Mouse (Mus musculus) neural tube, embryonic 11.5 days (tissue): ENCODE measurements around the gene Gm3182. TPM values are rescaled to one million over a fixed set of nuclear protein-coding genes. Genes with fewer than 3 reads are reported as not detected.
"Not testable (repeated sequence)": the region's sequence is repeated elsewhere in the genome, so short reads cannot be mapped to it uniquely, and the experiment has no call there.

ENCODE experiments used
- ATAC-seq: fragments of 200-750 bp; cut with Nextera tagmentation; 2 replicates; pipeline ENCODE4 v1.8.0; 2017; ENCODE audit warnings: moderate number of reproducible peaks, mild to moderate bottlenecking, moderate TSS enrichment, moderate library complexity; ENCODE audit not compliant: insufficient read depth, low FRiP score, low TSS enrichment
- DNase-seq: peaks from one replicate; pipeline ENCODE4 v3.0.0-alpha.2; 2015; ENCODE audit warnings: low spot score
- H3K27ac ChIP-seq: fragments of 300-500 bp; sonication (generic); 2 replicates; pipeline ENCODE4 v1.5.1; 2014; ENCODE audit warnings: low read depth, mild to moderate bottlenecking, low read length
- H3K27me3 ChIP-seq: fragments of 300-500 bp; sonication (generic); 2 replicates; pipeline ENCODE4 v1.6.1; 2014; ENCODE audit warnings: mild to moderate bottlenecking, low read length, mixed read lengths; ENCODE audit not compliant: control insufficient read depth, insufficient read depth
- H3K36me3 ChIP-seq: fragments of 300-500 bp; sonication (generic); 2 replicates; pipeline ENCODE4 v1.6.1; 2014; ENCODE audit warnings: mild to moderate bottlenecking, low read length, moderate library complexity, mixed read lengths; ENCODE audit not compliant: control insufficient read depth, insufficient read depth
- H3K4me1 ChIP-seq: fragments of 300-500 bp; sonication (generic); 2 replicates; pipeline ENCODE4 v1.6.1; 2014; ENCODE audit warnings: low read length, mixed read lengths; ENCODE audit not compliant: control insufficient read depth, insufficient read depth
- H3K4me2 ChIP-seq: fragments of 300-500 bp; sonication (generic); 2 replicates; pipeline ENCODE4 v1.6.1; 2014; ENCODE audit warnings: low read depth, mild to moderate bottlenecking, moderate library complexity
- H3K4me3 ChIP-seq: fragments of 300-500 bp; sonication (generic); 2 replicates; pipeline ENCODE4 v1.5.1; 2014; ENCODE audit warnings: low read depth, low read length
- H3K9ac ChIP-seq: fragments of 300-500 bp; sonication (generic); 2 replicates; pipeline ENCODE4 v1.6.1; 2014; ENCODE audit warnings: mild to moderate bottlenecking, low read length
- H3K9me3 ChIP-seq: fragments of 300-500 bp; sonication (generic); 2 replicates; pipeline ENCODE4 v1.6.1; 2016; ENCODE audit warnings: low read length; ENCODE audit not compliant: control insufficient read depth
- WGBS: fragments of 180-500 bp; shearing (Covaris S2); extraction: QIAGEN DNeasy Blood & Tissue Kit; methylation state at CpG from one replicate; pipeline ENCODE4 v1.1.7; 2014; 5-methylcytosine and 5-hydroxymethylcytosine counted together
- polyA plus RNA-seq: library from polyadenylated mRNA; unstranded; fragments of >200 nt; fragmentation: Nextera tagmentation; extraction: Ambion mirVana; gene quantifications from 2 replicates; pipeline ENCODE4 v1.2.1, GENCODE M21; 2014

Gm3182 gene
- polyA plus RNA-seq, result not detected in 2 replicates

DNA sequence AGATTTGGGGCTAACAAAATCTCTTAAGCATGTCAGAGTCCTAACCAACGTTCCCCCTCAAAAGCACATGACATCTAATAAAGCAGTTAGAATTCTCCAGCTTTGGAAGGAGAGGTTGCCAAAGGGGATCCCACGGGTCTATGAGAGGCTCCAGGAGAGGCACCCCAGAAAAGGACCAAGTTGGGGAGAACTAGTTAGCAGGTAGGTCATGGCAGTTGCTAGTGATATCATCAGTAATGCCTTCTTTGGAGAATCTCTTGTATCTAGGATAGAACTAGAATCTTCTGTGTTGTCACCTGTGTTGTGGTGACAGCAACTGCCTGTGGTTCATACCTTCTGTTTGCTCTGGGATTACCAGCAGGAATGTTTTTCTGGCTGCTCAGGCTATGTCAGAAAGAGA is at the start of gene Gm3182:
Gene Gm3182 (plus strand): TSS at position 301 of the 400 bp plus-strand sequence.
- not testable (repeated sequence) for H3K9me3 ChIP-seq, H3K27me3 ChIP-seq, H3K36me3 ChIP-seq, H3K4me3 ChIP-seq, H3K9ac ChIP-seq, ATAC-seq, DNase-seq, H3K4me1 ChIP-seq, H3K27ac ChIP-seq, H3K4me2 ChIP-seq
- WGBS, result 100% methylated on average over 1 of the region's 2 CpGs

DNA sequence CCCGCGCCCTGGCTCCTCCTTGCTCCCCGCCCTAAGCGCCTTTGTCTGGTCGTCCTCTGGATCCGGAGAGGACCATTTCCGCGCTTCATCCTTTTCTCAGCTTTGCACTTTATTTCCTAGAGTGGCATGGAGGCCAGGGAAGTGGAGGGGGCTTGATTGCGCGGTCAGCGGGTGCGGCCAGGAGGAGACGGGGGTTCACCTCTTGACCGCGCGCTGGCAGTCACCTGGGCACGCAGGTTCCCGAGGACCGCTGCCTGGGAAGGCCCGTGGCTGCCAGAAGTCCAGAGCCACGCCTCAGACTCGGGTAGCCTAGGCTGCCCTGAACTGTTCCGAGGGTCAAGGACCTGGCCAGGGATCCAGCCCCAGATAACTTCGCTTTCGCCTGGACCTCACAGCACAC is 17.9 kb downstream of the Gm3182 start:
- not testable (repeated sequence) for ATAC-seq, H3K27ac ChIP-seq
- 2% methylated on average over 13 of the region's 25 CpGs for WGBS

More for the DNA sequence above, 17.9 kb downstream of the Gm3182 start:
- not testable (repeated sequence) for H3K27me3 ChIP-seq, H3K9me3 ChIP-seq, H3K9ac ChIP-seq, H3K36me3 ChIP-seq, H3K4me1 ChIP-seq
- peak overlapping the region; percentile 37 for H3K4me2 ChIP-seq
- peak; percentile 5 for DNase-seq
- peak overlapping the region; percentile 23; the same call in 1 of the 2 replicates for H3K4me3 ChIP-seq

Other genes starting within 250 kb of the Gm3182 start
- not detected in 2 replicates for gene Gm3138, start 232.1 kb upstream of the Gm3182 start, polyA plus RNA-seq
- gene Gm3149, start 164.5 kb upstream of the Gm3182 start, polyA plus RNA-seq, result not detected in 2 replicates
- gene 2610042L04Rik, start 147.0 kb upstream of the Gm3182 start, polyA plus RNA-seq, result 0.46 and 1.0 TPM in 2 replicates
- gene Gm3159, start 84.2 kb upstream of the Gm3182 start, polyA plus RNA-seq, result not detected in 2 replicates
- gene Gm3164, start 66.3 kb upstream of the Gm3182 start, polyA plus RNA-seq, result 0.74 and 1.3 TPM in 2 replicates
- not detected in 2 replicates for gene Gm3173, start 50.8 kb upstream of the Gm3182 start, polyA plus RNA-seq
- gene Gm3047, start 73.7 kb downstream of the Gm3182 start, polyA plus RNA-seq, result not detected in 2 replicates
- gene Gm8159, start 150.6 kb downstream of the Gm3182 start, polyA plus RNA-seq, result not detected in 2 replicates
- gene Gm3239, start 182.4 kb downstream of the Gm3182 start, polyA plus RNA-seq, result 0.41 TPM in 1 of 2 replicates, not detected in the other
- not detected in 2 replicates for gene Gm7876, start 227.5 kb downstream of the Gm3182 start, polyA plus RNA-seq
- 0.24 and 0.49 TPM in 2 replicates for gene Gm3252, start 245.0 kb downstream of the Gm3182 start, polyA plus RNA-seq